Mouse (Mus musculus) neural tube, embryonic 15.5 days (tissue): Measurements from ENCODE around the gene A1cf. TPM values are rescaled to one million over a fixed set of nuclear protein-coding genes. Genes with fewer than 3 reads are reported as not detected.

Experiments used
- ATAC-seq: fragments of 200-750 bp; cut with Nextera tagmentation; 2 replicates; pipeline ENCODE4 v1.8.0; 2017; ENCODE audit warnings: mild to moderate bottlenecking, moderate TSS enrichment, moderate library complexity; ENCODE audit not compliant: low FRiP score
- H3K27ac ChIP-seq: fragments of 300-500 bp; sonication (generic); replicated peaks from 2 replicates; pipeline ENCODE4 v1.5.1; 2015; ENCODE audit warnings: mild to moderate bottlenecking, inconsistent platforms
- H3K27me3 ChIP-seq: fragments of 300-500 bp; sonication (generic); replicated peaks from 2 replicates; pipeline ENCODE4 v1.6.1; 2015; ENCODE audit warnings: inconsistent platforms
- H3K36me3 ChIP-seq: fragments of 300-500 bp; sonication (generic); 2 replicates; pipeline ENCODE4 v1.6.1; 2015; ENCODE audit warnings: inconsistent platforms
- H3K4me1 ChIP-seq: fragments of 300-500 bp; sonication (generic); 2 replicates; pipeline ENCODE4 v1.6.1; 2015; ENCODE audit warnings: inconsistent platforms
- H3K4me2 ChIP-seq: fragments of 300-500 bp; sonication (generic); 2 replicates; pipeline ENCODE4 v1.6.1; 2015; ENCODE audit warnings: inconsistent platforms, mild to moderate bottlenecking, moderate library complexity
- H3K4me3 ChIP-seq: fragments of 300-500 bp; sonication (generic); replicated peaks from 2 replicates; pipeline ENCODE4 v1.5.1; 2015; ENCODE audit warnings: mild to moderate bottlenecking, inconsistent platforms
- H3K9ac ChIP-seq: fragments of 300-500 bp; sonication (generic); replicated peaks from 2 replicates; pipeline ENCODE4 v1.6.1; 2015; ENCODE audit warnings: mild to moderate bottlenecking, inconsistent platforms
- H3K9me3 ChIP-seq: fragments of 300-500 bp; sonication (generic); replicated peaks from 2 replicates; pipeline ENCODE4 v1.6.1; 2016; ENCODE audit warnings: inconsistent platforms
- WGBS: fragments of 180-500 bp; shearing (Covaris S2); methylation state at CpG from one replicate; pipeline ENCODE4 v1.1.7; 2015; ENCODE audit warnings: mixed read lengths; 5-methylcytosine and 5-hydroxymethylcytosine counted together
- polyA plus RNA-seq: library from polyadenylated mRNA; unstranded; fragments of >200 nt; fragmentation: Nextera tagmentation; extraction: Ambion mirVana; gene quantifications from 2 replicates; pipeline ENCODE4 v1.2.1, GENCODE M21; 2015

Gene A1cf
- polyA plus RNA-seq, 1 experiment from 2014 or later: not detected

- no peak overlapping the region for H3K27ac ChIP-seq
- no peak overlapping the region for H3K9ac ChIP-seq
- no peak for ATAC-seq
- no peaks in the 10 kb centered on the region for H3K27me3 ChIP-seq
- WGBS: 89% methylated on average over 6 of the region's 6 CpGs
- 0 out of 2 replicates have a peak, but pooled peaks cover 3% of the 10 kb centered on the region for H3K4me1 ChIP-seq
- H3K9me3 ChIP-seq: no peaks in the 10 kb centered on the region
- H3K4me2 ChIP-seq: no peak overlapping the region
- H3K36me3 ChIP-seq: no peaks in the 10 kb centered on the region
- no peak overlapping the region for H3K4me3 ChIP-seq
Observed at GRCm38 (mm10) chr19:31891001-31891893, 22.7 kb downstream of the A1cf start.

GRCm38 (mm10) chr19:31895971-31896370, 27.4 kb downstream of the A1cf start:
- no peak overlapping the region for H3K4me2 ChIP-seq
- H3K9me3 ChIP-seq: no peaks in the 10 kb centered on the region
- H3K27me3 ChIP-seq: no peaks in the 10 kb centered on the region
- H3K27ac ChIP-seq: no peak overlapping the region
- no peak overlapping the region for H3K4me3 ChIP-seq
- no peak overlapping the region for H3K9ac ChIP-seq
- H3K4me1 ChIP-seq: no peaks in the 10 kb centered on the region
- no peaks in the 10 kb centered on the region for H3K36me3 ChIP-seq
- no peak for ATAC-seq
- WGBS: 74% methylated on average over 1 of the region's 1 CpGs

GRCm38 (mm10) chr19:31896711-31897110, 28.1 kb downstream of the A1cf start:
- 91% methylated on average over 1 of the region's 1 CpGs for WGBS
- Histone ChIP-seq H3K9ac (no peak overlapping the region), H3K4me3 (no peak overlapping the region), H3K27me3 (no peaks in the 10 kb centered on the region), H3K4me2 (no peak overlapping the region), H3K9me3 (no peaks in the 10 kb centered on the region), H3K36me3 (no peaks in the 10 kb centered on the region), H3K4me1 (no peaks in the 10 kb centered on the region), H3K27ac (no peak overlapping the region)
- ATAC-seq: no peak

- H3K4me2 ChIP-seq: no peak overlapping the region
- H3K27me3 ChIP-seq: no peaks in the 10 kb centered on the region
- no peak overlapping the region for H3K27ac ChIP-seq
- H3K4me1 ChIP-seq: no peaks in the 10 kb centered on the region
- no peak for ATAC-seq
- H3K36me3 ChIP-seq: no peaks in the 10 kb centered on the region
- H3K9me3 ChIP-seq: no peaks in the 10 kb centered on the region
- no peak overlapping the region for H3K4me3 ChIP-seq
- 51% methylated on average over 7 of the region's 7 CpGs for WGBS
- no peak overlapping the region for H3K9ac ChIP-seq
Observed at GRCm38 (mm10) chr19:31905671-31906070, 37.1 kb downstream of the A1cf start.

- Histone ChIP-seq H3K4me2 (no peak overlapping the region), H3K4me1 (no peaks in the 10 kb centered on the region), H3K4me3 (no peak overlapping the region), H3K9ac (no peak overlapping the region), H3K27ac (no peak overlapping the region), H3K36me3 (no peaks in the 10 kb centered on the region), H3K27me3 (no peaks in the 10 kb centered on the region), H3K9me3 (no peaks in the 10 kb centered on the region)
- ATAC-seq: no peak
- WGBS: 79% methylated on average over 6 of the region's 6 CpGs
Observed at GRCm38 (mm10) chr19:31910423-31910822, 41.9 kb downstream of the A1cf start.

GRCm38 (mm10) chr19:31913946-31914345, 45.4 kb downstream of the A1cf start:
- WGBS: 94% methylated on average over 4 of the region's 4 CpGs
- Histone ChIP-seq H3K4me1 (no peaks in the 10 kb centered on the region), H3K9me3 (no peaks in the 10 kb centered on the region), H3K4me2 (no peak overlapping the region), H3K36me3 (no peaks in the 10 kb centered on the region), H3K27ac (no peak overlapping the region), H3K27me3 (no peaks in the 10 kb centered on the region), H3K9ac (no peak overlapping the region), H3K4me3 (no peak overlapping the region)
- no peak for ATAC-seq

GRCm38 (mm10) chr19:31920357-31920756, 51.8 kb downstream of the A1cf start:
- 92% methylated on average over 4 of the region's 4 CpGs for WGBS

GRCm38 (mm10) chr19:31921852-31922251, 53.3 kb downstream of the A1cf start:
- H3K36me3 ChIP-seq: no peaks in the 10 kb centered on the region
- no peaks in the 10 kb centered on the region for H3K4me1 ChIP-seq
- ATAC-seq: no peak
- no peak overlapping the region for H3K27ac ChIP-seq
- no peak overlapping the region for H3K4me3 ChIP-seq
- no peak overlapping the region for H3K4me2 ChIP-seq
- no peaks in the 10 kb centered on the region for H3K9me3 ChIP-seq
- H3K27me3 ChIP-seq: no peaks in the 10 kb centered on the region
- 31% methylated on average over 5 of the region's 5 CpGs for WGBS
- H3K9ac ChIP-seq: no peak overlapping the region

More at GRCm38 (mm10) chr19:31920357-31920756, 51.8 kb downstream of the A1cf start:
- Histone ChIP-seq H3K4me2 (no peak overlapping the region), H3K27ac (no peak overlapping the region), H3K36me3 (no peaks in the 10 kb centered on the region), H3K9me3 (no peaks in the 10 kb centered on the region), H3K4me1 (no peaks in the 10 kb centered on the region), H3K27me3 (no peaks in the 10 kb centered on the region), H3K9ac (no peak overlapping the region), H3K4me3 (no peak overlapping the region)
- ATAC-seq: no peak

- WGBS: 85% methylated on average over 6 of the region's 6 CpGs
- Histone ChIP-seq H3K27ac (no peak overlapping the region), H3K9ac (no peak overlapping the region), H3K9me3 (no peaks in the 10 kb centered on the region), H3K4me2 (no peak overlapping the region), H3K27me3 (no peaks in the 10 kb centered on the region), H3K4me1 (no peaks in the 10 kb centered on the region), H3K36me3 (no peaks in the 10 kb centered on the region), H3K4me3 (no peak overlapping the region)
- ATAC-seq: no peak
Observed at GRCm38 (mm10) chr19:31923615-31924352, 55.2 kb downstream of the A1cf start.

- H3K4me3 ChIP-seq: no peak overlapping the region
- H3K36me3 ChIP-seq: no peaks in the 10 kb centered on the region
- WGBS: 89% methylated on average over 7 of the region's 7 CpGs
- H3K4me1 ChIP-seq: no peaks in the 10 kb centered on the region
- no peak overlapping the region for H3K9ac ChIP-seq
- H3K4me2 ChIP-seq: no peak overlapping the region
- H3K27me3 ChIP-seq: no peaks in the 10 kb centered on the region
- no peak for ATAC-seq
- H3K27ac ChIP-seq: no peak overlapping the region
- H3K9me3 ChIP-seq: no peaks in the 10 kb centered on the region
Observed at GRCm38 (mm10) chr19:31950793-31951489, 82.4 kb downstream of the A1cf start.

GRCm38 (mm10) chr19:31953799-31954198, 85.2 kb downstream of the A1cf start:
- Histone ChIP-seq H3K4me1 (no peaks in the 10 kb centered on the region), H3K36me3 (no peaks in the 10 kb centered on the region), H3K4me3 (no peak overlapping the region), H3K9ac (no peak overlapping the region), H3K27me3 (no peaks in the 10 kb centered on the region), H3K9me3 (no peaks in the 10 kb centered on the region), H3K27ac (no peak overlapping the region), H3K4me2 (no peak overlapping the region)
- WGBS: 80% methylated on average over 2 of the region's 2 CpGs
- no peak for ATAC-seq
